ENCODE assay signal across 9 mouse cellular contexts in genomic region chr5:66075032-66075488, GRCm38 (mm10).
DNase-seq lines count a peak whose midpoint lies in the region; ATAC-seq and TF ChIP-seq lines count a peak whose summit lies in the region.
"Had no signal": no experiment of that assay in that cellular context is flagged by ENCODE, and none has a peak within 500 bp of the region (broad histone marks: within the 10 kb centered on the region; RNA-seq: fewer than 3 reads in every experiment).

No protein-coding gene starts in this region.

- no peak overlapping the region for H3K9ac ChIP-seq in lung, embryonic 14.5 days
- H3K9ac ChIP-seq: limb, embryonic 15.5 days had no signal

- peaks cover 6% of the 10 kb centered on the region; the same call in 1 of the 2 replicates for H3K4me1 ChIP-seq in lung, embryonic 14.5 days (ENCODE audit: insufficient read depth)

- H3K4me3 ChIP-seq in gastrocnemius, adult 2 months = no peak overlapping the region
- H3K4me3 ChIP-seq in lung, embryonic 14.5 days (ENCODE audit: low read depth, low read length) = no peak overlapping the region
- H3K4me3 ChIP-seq: limb, embryonic 15.5 days had no signal

- no peak for ATAC-seq in lung, embryonic 14.5 days (ENCODE audit: insufficient read depth)

- no peaks in the 10 kb centered on the region for H3K9me3 ChIP-seq in lung, embryonic 14.5 days (ENCODE audit: low read depth, low read length)
- H3K9me3 ChIP-seq: limb, embryonic 15.5 days had no signal

- peak overlapping the region; percentile 20; the same call in 1 of the 2 replicates for H3K27ac ChIP-seq in gastrocnemius, adult 2 months
- peak overlapping the region; percentile 31; the same call in 1 of the 2 replicates for H3K27ac ChIP-seq in lung, embryonic 14.5 days (ENCODE audit: low read depth)
- H3K27ac ChIP-seq: limb, embryonic 15.5 days had no signal

- no peak for TF ChIP-seq CTCF in gastrocnemius, adult 2 months (IDR thresholded peaks at IDR 0.05)
- TF ChIP-seq CTCF in lung, embryonic 14.5 days (IDR thresholded peaks at IDR 0.05; ENCODE audit: low read depth) = no peak

- DNase-seq in gastrocnemius, adult 2 months = no peak
- DNase-seq in gastrocnemius, adult 18-20 months (ENCODE audit: low spot score) = no peak
- DNase-seq in induced T-regulatory cell, adult 2 months (ENCODE audit: low read depth) = peak; percentile 86
- DNase-seq in lung, embryonic 14.5 days = peak; percentile 42
- peak; percentile 54 to 73 for DNase-seq in spleen, postnatal 4 days (ENCODE audit: low spot score in 2 of 2)
- no peak for DNase-seq in right cerebral cortex, postnatal 10 days (ENCODE audit: low spot score in 2 of 2)
- no peak for DNase-seq in cerebellum, postnatal 14 days
- no peak for DNase-seq in layer of hippocampus, adult 18-20 months (ENCODE audit: low spot score in 2 of 2)

- H3K4me2 ChIP-seq in lung, embryonic 14.5 days = no peak overlapping the region
- H3K4me2 ChIP-seq: limb, embryonic 15.5 days had no signal

- H3K27me3 ChIP-seq in lung, embryonic 14.5 days (ENCODE audit: insufficient read depth, low read length) = no peaks in the 10 kb centered on the region
- H3K27me3 ChIP-seq: limb, embryonic 15.5 days had no signal

- WGBS in lung, embryonic 14.5 days = 69% methylated on average over 9 of the region's 9 CpGs

- intact Hi-C loops in gastrocnemius, adult 2 months (cut with DNase I) = loop anchor here (10.0 kb wide), 1 partner anchor 110 kb away; no protein-coding TSS in a partner anchor

- no peaks in the 10 kb centered on the region for H3K36me3 ChIP-seq in lung, embryonic 14.5 days (ENCODE audit: insufficient read depth)
- H3K36me3 ChIP-seq: limb, embryonic 15.5 days had no signal

Comparison
In these comparisons a context has a peak if more than half of its experiments do, and no peak if none do; other contexts are left out.
1. DNase-seq: peak in induced T-regulatory cell, adult 2 months (single experiment), lung, embryonic 14.5 days (single experiment) and spleen, postnatal 4 days (2 of 2); none in gastrocnemius, adult 2 months (single experiment), gastrocnemius, adult 18-20 months (single experiment), right cerebral cortex, postnatal 10 days (0 of 2), cerebellum, postnatal 14 days (0 of 2) and layer of hippocampus, adult 18-20 months (0 of 2).